Mouse (Mus musculus) midbrain, embryonic 14.5 days (tissue): ENCODE data around the gene Mark4. TPM values are rescaled to one million over a fixed set of nuclear protein-coding genes. Genes with fewer than 3 reads are reported as not detected.

ENCODE experiments used
- ATAC-seq: fragments of 200-750 bp; cut with Nextera tagmentation; 2 replicates; pipeline ENCODE4 v1.8.0; 2017; ENCODE audit warnings: moderate number of reproducible peaks, moderate library complexity; ENCODE audit not compliant: low FRiP score, low TSS enrichment
- DNase-seq: peaks from one replicate; pipeline ENCODE4 v3.0.0-alpha.2; 2015
- H3K27ac ChIP-seq: fragments of 300-500 bp; sonication (generic); replicated peaks from 2 replicates; pipeline ENCODE4 v1.5.1; 2014; ENCODE audit warnings: mild to moderate bottlenecking, low read depth, low read length, moderate library complexity
- H3K27me3 ChIP-seq: fragments of 300-500 bp; sonication (generic); 2 replicates; pipeline ENCODE4 v1.6.1; 2014; ENCODE audit warnings: low read length, control low read depth, mixed read lengths; ENCODE audit not compliant: control insufficient read depth, insufficient read depth
- H3K36me3 ChIP-seq: fragments of 300-500 bp; sonication (generic); 2 replicates; pipeline ENCODE4 v1.6.1; 2014; ENCODE audit warnings: low read length, control low read depth; ENCODE audit not compliant: control insufficient read depth, insufficient read depth
- H3K4me1 ChIP-seq: fragments of 300-500 bp; sonication (generic); 2 replicates; pipeline ENCODE4 v1.6.1; 2014; ENCODE audit warnings: mild to moderate bottlenecking, antibody characterized with exemption, low read length, control low read depth; ENCODE audit not compliant: control insufficient read depth, insufficient read depth
- H3K4me2 ChIP-seq: fragments of 300-500 bp; sonication (generic); 2 replicates; pipeline ENCODE4 v1.6.1; 2014; ENCODE audit warnings: mild to moderate bottlenecking, low read length, moderate library complexity
- H3K4me3 ChIP-seq: fragments of 300-500 bp; sonication (generic); replicated peaks from 2 replicates; pipeline ENCODE4 v1.5.1; 2014; ENCODE audit warnings: low read depth, low read length
- H3K9ac ChIP-seq: fragments of 300-500 bp; sonication (generic); replicated peaks from 2 replicates; pipeline ENCODE4 v1.6.1; 2014; ENCODE audit warnings: mild to moderate bottlenecking, low read length, moderate library complexity
- H3K9me3 ChIP-seq: fragments of 300-500 bp; sonication (generic); 2 replicates; pipeline ENCODE4 v1.6.1; 2016; ENCODE audit warnings: low read length, control low read depth, mixed read lengths; ENCODE audit not compliant: control insufficient read depth
- WGBS: fragments of 180-500 bp; shearing (Covaris S2); extraction: QIAGEN DNeasy Blood & Tissue Kit; methylation state at CpG from one replicate; pipeline ENCODE4 v1.1.7; 2014; 5-methylcytosine and 5-hydroxymethylcytosine counted together
- polyA plus RNA-seq: library from polyadenylated mRNA; unstranded; fragments of >200 nt; fragmentation: Nextera tagmentation; extraction: Ambion mirVana; gene quantifications from 2 replicates; pipeline ENCODE4 v1.2.1, GENCODE M21; 2014

The Mark4 gene
- polyA plus RNA-seq, 1 experiment from 2014 or later = 18.8 TPM

- 57% methylated on average over 5 of the region's 5 CpGs for WGBS
- H3K9me3 ChIP-seq = no peaks in the 10 kb centered on the region
- H3K9ac ChIP-seq = no peak overlapping the region
- H3K36me3 ChIP-seq = no peaks in the 10 kb centered on the region
- H3K27ac ChIP-seq = no peak overlapping the region
- DNase-seq = no peak
- peaks cover 7% of the 10 kb centered on the region; the same call in 1 of the 2 replicates for H3K27me3 ChIP-seq
- H3K4me3 ChIP-seq = no peak overlapping the region
- ATAC-seq = no peak
- no peak overlapping the region for H3K4me2 ChIP-seq
- no peaks in the 10 kb centered on the region for H3K4me1 ChIP-seq
Observed at GRCm38 (mm10) chr7:19496214-19496555, 37.6 kb upstream of the Mark4 start.

GRCm38 (mm10) chr7:19495521-19496213 lies 37.0 kb upstream of the Mark4 start:
- Histone ChIP-seq H3K4me3 (no peak overlapping the region), H3K36me3 (no peaks in the 10 kb centered on the region), H3K4me2 (no peak overlapping the region), H3K27ac (no peak overlapping the region), H3K4me1 (no peaks in the 10 kb centered on the region), H3K27me3 (peaks cover 11% of the 10 kb centered on the region; the same call in 1 of the 2 replicates), H3K9me3 (no peaks in the 10 kb centered on the region), H3K9ac (no peak overlapping the region)
- ATAC-seq = no peak
- 73% methylated on average over 20 of the region's 20 CpGs for WGBS
- DNase-seq = no peak

- Histone ChIP-seq H3K27ac (no peak overlapping the region), H3K4me3 (no peak overlapping the region), H3K36me3 (no peaks in the 10 kb centered on the region), H3K27me3 (peaks cover 17% of the 10 kb centered on the region; the same call in 1 of the 2 replicates), H3K9me3 (no peaks in the 10 kb centered on the region), H3K4me2 (no peak overlapping the region), H3K9ac (no peak overlapping the region), H3K4me1 (no peaks in the 10 kb centered on the region)
- WGBS = 86% methylated on average over 25 of the region's 25 CpGs
- DNase-seq = no peak
- ATAC-seq = no peak
Observed at GRCm38 (mm10) chr7:19494751-19495474, 36.3 kb upstream of the Mark4 start.

GRCm38 (mm10) chr7:19491731-19492130 lies 33.1 kb upstream of the Mark4 start:
- no peak overlapping the region for H3K4me3 ChIP-seq
- DNase-seq (peak; percentile 43), ATAC-seq (no peak)
- H3K27me3 ChIP-seq = peaks cover 36% of the 10 kb centered on the region
- 0 out of 2 replicates have a peak, but pooled peaks cover 3% of the 10 kb centered on the region for H3K4me1 ChIP-seq
- WGBS = 2% methylated on average over 26 of the region's 26 CpGs
- no peaks in the 10 kb centered on the region for H3K9me3 ChIP-seq
- H3K27ac ChIP-seq = no peak overlapping the region
- H3K36me3 ChIP-seq = no peaks in the 10 kb centered on the region
- no peak overlapping the region; the same call in 1 of the 2 replicates for H3K9ac ChIP-seq
- H3K4me2 ChIP-seq = peak overlapping the region; percentile 44

GRCm38 (mm10) chr7:19489525-19489924 lies 30.9 kb upstream of the Mark4 start:
- Histone ChIP-seq H3K9me3 (no peaks in the 10 kb centered on the region), H3K27me3 (peaks cover 36% of the 10 kb centered on the region), H3K4me3 (peak overlapping the region; percentile 25), H3K4me2 (peak overlapping the region; percentile 48), H3K27ac (no peak overlapping the region), H3K9ac (peak overlapping the region; percentile 44), H3K36me3 (no peaks in the 10 kb centered on the region), H3K4me1 (0 out of 2 replicates have a peak, but pooled peaks cover 3% of the 10 kb centered on the region)
- DNase-seq = peak; percentile 55
- 2% methylated on average over 31 of the region's 31 CpGs for WGBS
- ATAC-seq = peak; percentile 37; the same call in 1 of the 2 replicates

- 96% methylated on average over 7 of the region's 7 CpGs for WGBS
Observed at GRCm38 (mm10) chr7:19486549-19486948, 27.9 kb upstream of the Mark4 start.

GRCm38 (mm10) chr7:19485488-19485887 lies 26.9 kb upstream of the Mark4 start:
- WGBS = 92% methylated on average over 1 of the region's 1 CpGs
- no peak overlapping the region for H3K4me2 ChIP-seq

More at GRCm38 (mm10) chr7:19486549-19486948, 27.9 kb upstream of the Mark4 start:
- 0 out of 2 replicates have a peak, but pooled peaks cover 3% of the 10 kb centered on the region for H3K4me1 ChIP-seq
- DNase-seq = no peak
- ATAC-seq = no peak
- no peak overlapping the region for H3K4me2 ChIP-seq
- no peaks in the 10 kb centered on the region for H3K36me3 ChIP-seq
- H3K4me3 ChIP-seq = no peak overlapping the region
- peaks cover 33% of the 10 kb centered on the region for H3K27me3 ChIP-seq
- H3K27ac ChIP-seq = no peak overlapping the region
- no peaks in the 10 kb centered on the region for H3K9me3 ChIP-seq
- no peak overlapping the region for H3K9ac ChIP-seq

GRCm38 (mm10) chr7:19483281-19483680 lies 24.7 kb upstream of the Mark4 start:
- WGBS = 82% methylated on average over 8 of the region's 8 CpGs
- no peaks in the 10 kb centered on the region for H3K36me3 ChIP-seq
- H3K4me1 ChIP-seq = no peaks in the 10 kb centered on the region
- H3K4me2 ChIP-seq = no peak overlapping the region
- ATAC-seq (no peak), DNase-seq (no peak)
- H3K9ac ChIP-seq = no peak overlapping the region
- H3K27me3 ChIP-seq = peaks cover 5% of the 10 kb centered on the region
- H3K4me3 ChIP-seq = no peak overlapping the region
- no peaks in the 10 kb centered on the region for H3K9me3 ChIP-seq
- no peak overlapping the region for H3K27ac ChIP-seq

More at GRCm38 (mm10) chr7:19485488-19485887, 26.9 kb upstream of the Mark4 start:
- no peak overlapping the region for H3K9ac ChIP-seq
- H3K27ac ChIP-seq = no peak overlapping the region
- H3K36me3 ChIP-seq = no peaks in the 10 kb centered on the region
- no peak overlapping the region for H3K4me3 ChIP-seq
- ATAC-seq (no peak), DNase-seq (no peak)
- H3K27me3 ChIP-seq = peaks cover 24% of the 10 kb centered on the region
- no peaks in the 10 kb centered on the region for H3K9me3 ChIP-seq
- 0 out of 2 replicates have a peak, but pooled peaks cover 3% of the 10 kb centered on the region for H3K4me1 ChIP-seq
